Mouse (Mus musculus) kidney, embryonic 15.5 days (tissue): ENCODE data around the gene Gsk3a. TPM values are rescaled to one million over a fixed set of nuclear protein-coding genes. Genes with fewer than 3 reads are reported as not detected.
A peak's percentile ranks its signal among the peaks of the same experiment; 100 is the strongest.

Source experiments
- ATAC-seq: fragments of 200-750 bp; cut with Nextera tagmentation; replicated peaks from 2 replicates; pipeline ENCODE4 v1.8.0; 2017; ENCODE audit warnings: moderate TSS enrichment; ENCODE audit not compliant: low FRiP score
- H3K27ac ChIP-seq: fragments of 300-500 bp; sonication (generic); 2 replicates; pipeline ENCODE4 v1.5.1; 2015; ENCODE audit warnings: mild to moderate bottlenecking, inconsistent platforms
- H3K27me3 ChIP-seq: fragments of 300-500 bp; sonication (generic); 2 replicates; pipeline ENCODE4 v1.6.1; 2015; ENCODE audit warnings: inconsistent platforms
- H3K36me3 ChIP-seq: fragments of 300-500 bp; sonication (generic); 2 replicates; pipeline ENCODE4 v1.6.1; 2015; ENCODE audit warnings: inconsistent platforms
- H3K4me1 ChIP-seq: fragments of 300-500 bp; sonication (generic); 2 replicates; pipeline ENCODE4 v1.6.1; 2015; ENCODE audit warnings: inconsistent platforms
- H3K4me2 ChIP-seq: fragments of 300-500 bp; sonication (generic); 2 replicates; pipeline ENCODE4 v1.6.1; 2015; ENCODE audit warnings: moderate library complexity, mild to moderate bottlenecking, inconsistent platforms
- H3K4me3 ChIP-seq: fragments of 300-500 bp; sonication (generic); replicated peaks from 2 replicates; pipeline ENCODE4 v1.5.1; 2015; ENCODE audit warnings: mild to moderate bottlenecking, inconsistent platforms
- H3K9ac ChIP-seq: fragments of 300-500 bp; sonication (generic); 2 replicates; pipeline ENCODE4 v1.6.1; 2015; ENCODE audit warnings: mild to moderate bottlenecking, inconsistent platforms
- H3K9me3 ChIP-seq: fragments of 300-500 bp; sonication (generic); replicated peaks from 2 replicates; pipeline ENCODE4 v1.6.1; 2016; ENCODE audit warnings: inconsistent platforms
- WGBS: fragments of 180-500 bp; shearing (Covaris S2); methylation state at CpG from one replicate; pipeline ENCODE4 v1.1.7; 2015; ENCODE audit warnings: mixed read lengths; 5-methylcytosine and 5-hydroxymethylcytosine counted together
- microRNA-seq: library from miRNA; unstranded; fragments of <30 nt; microRNA quantifications from one replicate; pipeline ENCODE4, GENCODE M21; 2016
- polyA plus RNA-seq: library from polyadenylated mRNA; unstranded; fragments of >200 nt; fragmentation: Nextera tagmentation; extraction: Ambion mirVana; gene quantifications from 2 replicates; pipeline ENCODE4 v1.2.1, GENCODE M21; 2015

The Gsk3a gene
- polyA plus RNA-seq, 1 experiment from 2014 or later: 12.1 TPM

GRCm38 (mm10) chr7:25181331-25181790 lies 56.3 kb downstream of the Gsk3a start:
- H3K4me2 ChIP-seq: 0 out of 2 replicates have a peak overlapping the region, but pooled peaks have one; percentile 31
- 0 out of 2 replicates have a peak overlapping the region, but pooled peaks have one; percentile 8 for H3K4me3 ChIP-seq
- no peak overlapping the region for H3K9ac ChIP-seq
- no peak for ATAC-seq
- no peaks in the 10 kb centered on the region for H3K9me3 ChIP-seq
- 2% methylated on average over 15 of the region's 15 CpGs for WGBS
- H3K4me1 ChIP-seq: peaks cover 21% of the 10 kb centered on the region
- no peaks in the 10 kb centered on the region for H3K36me3 ChIP-seq
- no peak overlapping the region for H3K27ac ChIP-seq
- peaks cover 87% of the 10 kb centered on the region for H3K27me3 ChIP-seq

- Histone ChIP-seq H3K36me3 (no peaks in the 10 kb centered on the region), H3K4me1 (peaks cover 21% of the 10 kb centered on the region), H3K9me3 (no peaks in the 10 kb centered on the region), H3K4me3 (no peak overlapping the region), H3K27me3 (peaks cover 93% of the 10 kb centered on the region), H3K9ac (no peak overlapping the region), H3K4me2 (no peak overlapping the region), H3K27ac (no peak overlapping the region)
- 3% methylated on average over 6 of the region's 6 CpGs for WGBS
- ATAC-seq: no peak
Measured at GRCm38 (mm10) chr7:25180512-25180911, 57.1 kb downstream of the Gsk3a start.

GRCm38 (mm10) chr7:25179606-25180161 lies 58.0 kb downstream of the Gsk3a start, which contains the start of gene Pou2f2:
TSS of gene Pou2f2 (minus strand) at chr7:25179726.
- peak; percentile 88 for ATAC-seq
- Histone ChIP-seq H3K4me2 (peak within 1 kb of the TSS; percentile 92), H3K9me3 (no peaks in the 10 kb centered on the region), H3K36me3 (no peaks in the 10 kb centered on the region), H3K27ac (no peak within 1 kb of the TSS), H3K27me3 (peaks cover 95% of the 10 kb centered on the region), H3K9ac (0 out of 2 replicates have a peak within 1 kb of the TSS, but pooled peaks have one; percentile 14), H3K4me1 (peaks cover 21% of the 10 kb centered on the region), H3K4me3 (peak within 1 kb of the TSS; percentile 53)
- under 1% methylated on average over 33 of the region's 56 CpGs for WGBS

GRCm38 (mm10) chr7:25178787-25179605 lies 58.7 kb downstream of the Gsk3a start:
- peak; percentile 75 for ATAC-seq
- 0 out of 2 replicates have a peak overlapping the region, but pooled peaks have one; percentile 14 for H3K9ac ChIP-seq
- H3K4me1 ChIP-seq: peaks cover 21% of the 10 kb centered on the region
- no peaks in the 10 kb centered on the region for H3K36me3 ChIP-seq
- WGBS: under 1% methylated on average over 50 of the region's 56 CpGs
- no peaks in the 10 kb centered on the region for H3K9me3 ChIP-seq
- no peak overlapping the region for H3K27ac ChIP-seq
- H3K4me3 ChIP-seq: peak overlapping the region; percentile 53
- H3K4me2 ChIP-seq: peak overlapping the region; percentile 92
- H3K27me3 ChIP-seq: peaks cover 88% of the 10 kb centered on the region

- Histone ChIP-seq H3K36me3 (no peaks in the 10 kb centered on the region), H3K27ac (no peak overlapping the region), H3K4me3 (peak overlapping the region; percentile 53), H3K9ac (no peak overlapping the region), H3K4me2 (peak overlapping the region; percentile 92), H3K9me3 (no peaks in the 10 kb centered on the region), H3K4me1 (peaks cover 21% of the 10 kb centered on the region), H3K27me3 (peaks cover 82% of the 10 kb centered on the region)
- ATAC-seq: no peak
- under 1% methylated on average over 17 of the region's 17 CpGs for WGBS
Measured at GRCm38 (mm10) chr7:25178317-25178716, 59.3 kb downstream of the Gsk3a start.

Small RNA genes lying within 50 kb of the gene (microRNA-seq; reads per million reads assigned to microRNA genes)
- not detected for gene Mir7048

Other genes with a start within 250 kb of the Gsk3a start
- gene Atp1a3, start 231.9 kb downstream of the Gsk3a start, polyA plus RNA-seq: 0.68 and 2.1 TPM in 2 replicates
- gene Grik5, start 165.5 kb downstream of the Gsk3a start, polyA plus RNA-seq: 5.1 and 7.0 TPM in 2 replicates
- 33.9 and 37.1 TPM in 2 replicates for gene Zfp574, start 165.3 kb downstream of the Gsk3a start, polyA plus RNA-seq
- 0.64 and 2.5 TPM in 2 replicates for gene Pou2f2, start 58.1 kb downstream of the Gsk3a start, polyA plus RNA-seq
- 10.2 and 11.7 TPM in 2 replicates for gene Dedd2, start 17.2 kb downstream of the Gsk3a start, polyA plus RNA-seq
- 2.5 and 2.6 TPM in 2 replicates for gene Zfp526, start 16.4 kb downstream of the Gsk3a start, polyA plus RNA-seq
- gene Erf, start 12.9 kb upstream of the Gsk3a start, polyA plus RNA-seq: 16.9 and 17.9 TPM in 2 replicates
- 28.2 and 32.4 TPM in 2 replicates for gene Cic, start 29.9 kb upstream of the Gsk3a start, polyA plus RNA-seq
- gene Pafah1b3, start 60.1 kb upstream of the Gsk3a start, polyA plus RNA-seq: 181 and 191 TPM in 2 replicates
- gene Prr19, start 63.6 kb upstream of the Gsk3a start, polyA plus RNA-seq: 0.90 and 1.0 TPM in 2 replicates
- gene Tmem145, start 68.3 kb upstream of the Gsk3a start, polyA plus RNA-seq: 0.68 and 0.87 TPM in 2 replicates
- 13.3 and 16.4 TPM in 2 replicates for gene Megf8, start 79.3 kb upstream of the Gsk3a start, polyA plus RNA-seq
- gene Cnfn, start 131.9 kb upstream of the Gsk3a start, polyA plus RNA-seq: 2.7 and 4.8 TPM in 2 replicates
- gene Lipe, start 160.9 kb upstream of the Gsk3a start, polyA plus RNA-seq: 9.6 and 12.2 TPM in 2 replicates
- gene Cxcl17, start 175.0 kb upstream of the Gsk3a start, polyA plus RNA-seq: 0.45 and 0.84 TPM in 2 replicates
- gene Ceacam1, start 239.8 kb upstream of the Gsk3a start, polyA plus RNA-seq: 3.9 and 11.4 TPM in 2 replicates